Comparison of ENCODE assay signal across 9 mouse cellular contexts in the genomic region with DNA sequence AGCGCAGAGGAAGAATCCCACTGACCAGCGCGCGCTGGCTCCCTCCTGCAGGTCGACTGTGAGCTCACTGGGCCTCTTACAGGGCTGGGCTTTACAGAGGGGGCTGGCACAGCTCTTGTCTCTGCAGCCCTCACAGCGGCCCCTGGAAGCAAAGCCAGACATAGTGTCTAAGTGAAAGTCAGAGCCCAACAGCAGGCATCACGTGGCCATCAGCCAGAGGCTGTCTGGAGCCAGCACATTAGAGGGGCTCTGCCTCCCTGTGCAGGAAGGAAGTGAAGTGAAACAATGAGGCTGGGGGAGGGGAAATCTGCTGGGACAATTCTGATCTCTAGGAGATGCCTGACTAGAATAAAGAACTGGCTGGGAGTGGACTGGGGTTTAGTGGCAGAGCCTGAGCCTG. TPM values are rescaled to one million over a fixed set of nuclear protein-coding genes. Genes with fewer than 3 reads are reported as not detected.
DNase-seq lines count a peak whose midpoint lies in the region; ATAC-seq lines count a peak whose summit lies in the region.
"Had no signal": no experiment of that assay in that cellular context is flagged by ENCODE, and none has a peak within 500 bp of the region (broad histone marks: within the 10 kb centered on the region; RNA-seq: fewer than 3 reads in every experiment).

No protein-coding gene starts in this region.

- H3K4me3 ChIP-seq in embryonic facial prominence, embryonic 11.5 days (ENCODE audit: low read depth, low read length): no peak overlapping the region
- H3K4me3 ChIP-seq: erythroblast, embryonic 14.5 days had no signal

- H3K4me2 ChIP-seq in embryonic facial prominence, embryonic 11.5 days (ENCODE audit: low read depth, low read length): no peak overlapping the region

- WGBS in embryonic facial prominence, embryonic 11.5 days: 8% methylated on average over 7 of the region's 7 CpGs

- peak overlapping the region; percentile 1; the same call in 1 of the 2 replicates for H3K9ac ChIP-seq in embryonic facial prominence, embryonic 11.5 days (replicated peaks; ENCODE audit: low read length)

- ATAC-seq in embryonic facial prominence, embryonic 11.5 days (replicated peaks; ENCODE audit: insufficient number of reproducible peaks, low FRiP score, low TSS enrichment, low read depth): peak; percentile 92

- no peaks in the 10 kb centered on the region for H3K27me3 ChIP-seq in embryonic facial prominence, embryonic 11.5 days (ENCODE audit: control insufficient read depth, insufficient read depth, low read length)

- H3K4me1 ChIP-seq in embryonic facial prominence, embryonic 11.5 days (ENCODE audit: control insufficient read depth, insufficient read depth, low read length): peaks cover 7% of the 10 kb centered on the region

- no peaks in the 10 kb centered on the region for H3K36me3 ChIP-seq in embryonic facial prominence, embryonic 11.5 days (replicated peaks; ENCODE audit: control insufficient read depth, insufficient read depth, low read depth, low read length)

- intact Hi-C loops in heart, postnatal 10 days (cut with DNase I): no loop called here

- H3K27ac ChIP-seq in embryonic facial prominence, embryonic 11.5 days (replicated peaks; ENCODE audit: low read depth, low read length): peak overlapping the region; percentile 52

- DNase-seq in urinary bladder, postnatal 4 days (ENCODE audit: low spot score in 2 of 2): peak; percentile 66 to 71
- DNase-seq in urinary bladder, adult 18-20 months (ENCODE audit: low spot score in 2 of 2): no peak
- DNase-seq in embryonic facial prominence, embryonic 11.5 days (ENCODE audit: low spot score): peak; percentile 92
- DNase-seq in heart, postnatal 10 days: peak; percentile 79 to 85
- peak; percentile 79 to 85 for DNase-seq in kidney, postnatal 25 days
- peak; percentile 93 for DNase-seq in lung, postnatal 10 days
- peak; percentile 11 for DNase-seq in retina, postnatal 7 days (ENCODE audit: low read depth, low spot score)
- DNase-seq in cerebellum, postnatal 36 days: no peak

- H3K9me3 ChIP-seq in embryonic facial prominence, embryonic 11.5 days (replicated peaks; ENCODE audit: control insufficient read depth, low read length): no peaks in the 10 kb centered on the region

RNA-seq across cellular contexts. Expression of a gene that starts 2.0 kb away (rescaled TPM):
- 2.0 and 3.3 TPM in 2 replicates for polyA plus RNA-seq in embryonic facial prominence, embryonic 11.5 days (2014; fragmentation: Nextera tagmentation; extraction: Ambion mirVana)
- total RNA-seq in heart, postnatal 10 days (2021): under 1 TPM; 0.60 TPM

RNA-seq across cellular contexts. Expression of a gene that starts 10.2 kb away (rescaled TPM):
- polyA plus RNA-seq in embryonic facial prominence, embryonic 11.5 days (2014; fragmentation: Nextera tagmentation; extraction: Ambion mirVana): 36.2 and 39.1 TPM in 2 replicates
- total RNA-seq in heart, postnatal 10 days (2021): 10 to 100 TPM; 73.0 to 87.4 TPM

RNA-seq across cellular contexts. Expression of a gene that starts 44.4 kb away (rescaled TPM):
- 2,072 and 2,207 TPM in 2 replicates for polyA plus RNA-seq in embryonic facial prominence, embryonic 11.5 days (2014; fragmentation: Nextera tagmentation; extraction: Ambion mirVana)
- 100 to 1,000 TPM; 842 to 867 TPM for total RNA-seq in heart, postnatal 10 days (2021)

Comparison
In these comparisons a context has a peak if more than half of its experiments do, and no peak if none do; other contexts are left out.
1. DNase-seq: peak in urinary bladder, postnatal 4 days (2 of 2), embryonic facial prominence, embryonic 11.5 days (single experiment), heart, postnatal 10 days (2 of 2), kidney, postnatal 25 days (2 of 2), lung, postnatal 10 days (single experiment) and retina, postnatal 7 days (single experiment); none in urinary bladder, adult 18-20 months (0 of 2) and cerebellum, postnatal 36 days (0 of 2).